Mouse (Mus musculus) limb, embryonic 13.5 days (tissue): ENCODE measurements around the gene Phf13. TPM values are rescaled to one million over a fixed set of nuclear protein-coding genes. Genes with fewer than 3 reads are reported as not detected.

Source experiments
- ATAC-seq: fragments of 200-750 bp; cut with Nextera tagmentation; 2 replicates; pipeline ENCODE4 v1.8.0; 2017; ENCODE audit warnings: low read depth, moderate number of reproducible peaks, moderate TSS enrichment; ENCODE audit not compliant: low FRiP score
- H3K27ac ChIP-seq: fragments of 300-500 bp; sonication (generic); 2 replicates; pipeline ENCODE4 v1.5.1; 2015; ENCODE audit warnings: inconsistent platforms, mild to moderate bottlenecking, moderate library complexity
- H3K27me3 ChIP-seq: fragments of 300-500 bp; sonication (generic); 2 replicates; pipeline ENCODE4 v1.6.1; 2015; ENCODE audit warnings: mild to moderate bottlenecking, inconsistent platforms
- H3K36me3 ChIP-seq: fragments of 300-500 bp; sonication (generic); 2 replicates; pipeline ENCODE4 v1.6.1; 2015; ENCODE audit warnings: inconsistent platforms, mild to moderate bottlenecking, moderate library complexity
- H3K4me1 ChIP-seq: fragments of 300-500 bp; sonication (generic); 2 replicates; pipeline ENCODE4 v1.6.1; 2015; ENCODE audit warnings: inconsistent platforms
- H3K4me2 ChIP-seq: fragments of 300-500 bp; sonication (generic); replicated peaks from 2 replicates; pipeline ENCODE4 v1.6.1; 2015; ENCODE audit warnings: inconsistent platforms, mild to moderate bottlenecking, moderate library complexity
- H3K4me3 ChIP-seq: fragments of 300-500 bp; sonication (generic); 2 replicates; pipeline ENCODE4 v1.5.1; 2015; ENCODE audit warnings: moderate library complexity, mild to moderate bottlenecking, inconsistent platforms
- H3K9ac ChIP-seq: fragments of 300-500 bp; sonication (generic); 2 replicates; pipeline ENCODE4 v1.6.1; 2015; ENCODE audit warnings: mild to moderate bottlenecking, inconsistent platforms
- H3K9me3 ChIP-seq: fragments of 300-500 bp; sonication (generic); 2 replicates; pipeline ENCODE4 v1.6.1; 2016; ENCODE audit warnings: inconsistent platforms
- WGBS: fragments of 180-500 bp; shearing (Covaris S2); methylation state at CpG from one replicate; pipeline ENCODE4 v1.1.7; 2015; 5-methylcytosine and 5-hydroxymethylcytosine counted together
- polyA plus RNA-seq: library from polyadenylated mRNA; unstranded; fragments of >200 nt; fragmentation: Nextera tagmentation; extraction: Ambion mirVana; gene quantifications from 2 replicates; pipeline ENCODE4 v1.2.1, GENCODE M21; 2015

Gene Phf13
- polyA plus RNA-seq, 1 experiment from 2014 or later: 39.2 TPM

DNA sequence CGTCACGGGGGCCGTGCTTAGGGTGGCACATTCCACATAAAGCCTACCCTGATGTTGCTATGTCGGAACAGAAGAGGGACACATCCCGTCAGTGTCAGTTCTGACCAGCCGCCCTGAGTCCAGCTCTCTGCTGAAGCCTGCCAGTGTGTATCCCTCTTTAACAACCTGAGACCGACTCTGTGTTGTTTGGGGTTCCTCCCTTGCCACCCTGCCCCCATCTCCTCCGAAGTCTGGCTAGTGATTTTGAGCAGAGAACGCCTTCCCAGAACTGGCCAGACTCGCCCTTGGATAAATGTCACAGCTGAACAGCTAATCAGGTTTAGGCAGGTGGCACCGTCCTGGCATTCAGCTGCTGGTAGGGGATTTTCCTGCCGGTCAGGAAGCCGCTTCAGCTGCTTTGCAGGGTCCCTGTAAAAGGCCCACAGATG, 14.7 kb upstream of the Phf13 start:
- ATAC-seq: no peak
- 12% methylated on average over 13 of the region's 13 CpGs for WGBS
- H3K27ac ChIP-seq: no peak overlapping the region; the same call in 1 of the 2 replicates

GRCm38 (mm10) chr4:152010091-152010706, 14.1 kb upstream of the Phf13 start:
- WGBS: 3% methylated on average over 10 of the region's 10 CpGs
- H3K4me1 ChIP-seq: peaks cover 39% of the 10 kb centered on the region
- peak overlapping the region; percentile 89; the same call in 1 of the 2 replicates for H3K27ac ChIP-seq

More for the DNA sequence above, 14.7 kb upstream of the Phf13 start:
- H3K9ac ChIP-seq: peak overlapping the region; percentile 83
- no peaks in the 10 kb centered on the region for H3K9me3 ChIP-seq
- H3K36me3 ChIP-seq: peaks cover 36% of the 10 kb centered on the region
- peak overlapping the region; percentile 99 for H3K4me2 ChIP-seq
- H3K4me1 ChIP-seq: peaks cover 39% of the 10 kb centered on the region
- H3K27me3 ChIP-seq: peaks cover 4% of the 10 kb centered on the region
- H3K4me3 ChIP-seq: peak overlapping the region; percentile 84

DNA sequence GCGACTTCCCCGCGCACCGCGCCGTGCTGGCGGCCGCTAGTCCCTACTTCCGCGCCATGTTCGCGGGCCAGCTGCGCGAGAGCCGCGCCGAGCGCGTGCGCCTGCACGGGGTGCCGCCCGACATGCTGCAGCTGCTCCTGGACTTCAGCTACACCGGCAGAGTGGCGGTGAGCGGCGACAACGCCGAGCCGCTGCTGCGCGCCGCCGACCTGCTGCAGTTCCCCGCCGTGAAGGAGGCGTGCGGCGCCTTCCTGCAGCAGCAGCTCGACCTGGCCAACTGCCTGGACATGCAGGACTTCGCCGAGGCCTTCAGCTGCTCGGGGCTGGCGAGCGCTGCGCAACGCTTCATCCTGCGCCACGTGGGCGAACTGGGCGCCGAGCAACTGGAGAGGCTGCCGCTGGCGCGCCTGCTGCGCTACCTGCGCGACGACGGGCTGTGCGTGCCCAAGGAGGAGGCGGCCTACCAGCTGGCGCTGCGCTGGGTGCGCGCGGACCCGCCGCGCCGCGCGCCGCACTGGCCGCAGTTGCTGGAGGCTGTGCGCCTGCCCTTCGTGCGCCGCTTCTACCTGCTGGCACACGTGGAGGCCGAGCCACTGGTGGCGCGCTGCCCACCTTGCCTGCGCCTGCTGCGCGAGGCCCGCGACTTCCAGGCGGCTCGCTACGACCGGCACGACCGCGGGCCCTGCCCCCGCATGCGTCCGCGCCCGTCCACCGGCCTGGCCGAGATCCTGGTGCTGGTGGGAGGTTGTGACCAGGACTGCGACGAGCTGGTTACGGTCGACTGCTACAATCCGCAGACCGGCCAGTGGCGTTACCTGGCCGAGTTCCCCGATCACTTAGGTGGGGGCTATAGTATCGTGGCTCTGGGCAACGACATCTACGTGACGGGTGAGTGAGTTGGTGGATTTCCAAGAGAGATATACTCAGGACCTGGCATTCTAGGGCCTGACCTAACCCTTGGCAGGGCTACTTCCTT, 13.3 kb upstream of the Phf13 start:
- Histone ChIP-seq H3K4me2 (peak overlapping the region; percentile 99), H3K36me3 (peaks cover 23% of the 10 kb centered on the region), H3K9ac (peak overlapping the region; percentile 83), H3K27me3 (peaks cover 4% of the 10 kb centered on the region), H3K4me3 (peak overlapping the region; percentile 84), H3K27ac (peak overlapping the region; percentile 89), H3K4me1 (peaks cover 39% of the 10 kb centered on the region), H3K9me3 (no peaks in the 10 kb centered on the region)
- WGBS: under 1% methylated on average over 114 of the region's 115 CpGs
- peak; percentile 78 for ATAC-seq

More at GRCm38 (mm10) chr4:152010091-152010706, 14.1 kb upstream of the Phf13 start:
- ATAC-seq: peak; percentile 38; the same call in 1 of the 2 replicates
- Histone ChIP-seq H3K36me3 (peaks cover 31% of the 10 kb centered on the region), H3K9ac (peak overlapping the region; percentile 83), H3K4me3 (peak overlapping the region; percentile 84), H3K27me3 (peaks cover 4% of the 10 kb centered on the region), H3K9me3 (no peaks in the 10 kb centered on the region), H3K4me2 (peak overlapping the region; percentile 99)

- Histone ChIP-seq H3K27me3 (peaks cover 4% of the 10 kb centered on the region), H3K9me3 (no peaks in the 10 kb centered on the region), H3K4me2 (peak within 1 kb of the TSS; percentile 99), H3K9ac (peak within 1 kb of the TSS; percentile 83), H3K4me1 (peaks cover 39% of the 10 kb centered on the region), H3K36me3 (peaks cover 16% of the 10 kb centered on the region), H3K27ac (peak within 1 kb of the TSS; percentile 89), H3K4me3 (peak within 1 kb of the TSS; percentile 84)
- ATAC-seq: peak; percentile 90
- under 1% methylated on average over 44 of the region's 45 CpGs for WGBS
These were observed 12.6 kb upstream of the Phf13 start, which contains the start of gene Klhl21 for GRCm38 (mm10) chr4:152008622-152009075. Gene Klhl21 (plus strand): TSS chr4:152008803.

DNA sequence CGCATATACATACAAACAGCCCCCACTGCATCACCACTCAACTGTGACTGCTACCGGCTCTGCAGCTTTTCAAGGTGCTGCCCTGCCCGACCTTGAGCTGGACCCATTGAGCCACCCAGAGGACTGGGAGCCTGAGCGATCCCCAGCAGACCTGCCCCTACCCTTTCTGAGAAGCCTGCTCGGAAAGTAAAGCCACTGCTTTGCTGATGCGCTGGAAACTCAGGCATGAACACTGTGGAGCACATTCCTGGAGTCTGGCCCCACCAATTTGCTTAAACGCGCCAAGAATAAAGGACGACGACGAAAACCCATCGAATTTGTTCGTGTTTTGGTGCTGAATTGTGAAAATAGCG, 12.1 kb upstream of the Phf13 start:
- H3K4me1 ChIP-seq: peaks cover 39% of the 10 kb centered on the region
- peaks cover 4% of the 10 kb centered on the region for H3K27me3 ChIP-seq
- 0% methylated on average over 14 of the region's 14 CpGs for WGBS
- H3K36me3 ChIP-seq: peaks cover 10% of the 10 kb centered on the region
- peak overlapping the region; percentile 99 for H3K4me2 ChIP-seq
- H3K9ac ChIP-seq: peak overlapping the region; percentile 83; the same call in 1 of the 2 replicates
- no peak for ATAC-seq
- H3K27ac ChIP-seq: peak overlapping the region; percentile 52; the same call in 1 of the 2 replicates
- no peaks in the 10 kb centered on the region for H3K9me3 ChIP-seq
- peak overlapping the region; percentile 84 for H3K4me3 ChIP-seq

- peaks cover 4% of the 10 kb centered on the region for H3K27me3 ChIP-seq
- H3K27ac ChIP-seq: peak overlapping the region; percentile 52; the same call in 1 of the 2 replicates
- 5% methylated on average over 8 of the region's 8 CpGs for WGBS
- H3K4me3 ChIP-seq: peak overlapping the region; percentile 84
- H3K36me3 ChIP-seq: peaks cover 5% of the 10 kb centered on the region
- peaks cover 39% of the 10 kb centered on the region for H3K4me1 ChIP-seq
- H3K9ac ChIP-seq: peak overlapping the region; percentile 83
- no peak for ATAC-seq
- no peaks in the 10 kb centered on the region for H3K9me3 ChIP-seq
- H3K4me2 ChIP-seq: peak overlapping the region; percentile 99
These were observed 11.6 kb upstream of the Phf13 start for GRCm38 (mm10) chr4:152007481-152008147.

- H3K27me3 ChIP-seq: peaks cover 4% of the 10 kb centered on the region
- H3K27ac ChIP-seq: no peak overlapping the region
- 29% methylated on average over 3 of the region's 3 CpGs for WGBS
- H3K36me3 ChIP-seq: no peaks in the 10 kb centered on the region
- peaks cover 38% of the 10 kb centered on the region for H3K4me1 ChIP-seq
- ATAC-seq: no peak
- H3K9ac ChIP-seq: no peak overlapping the region
- no peak overlapping the region for H3K4me3 ChIP-seq
- H3K4me2 ChIP-seq: no peak overlapping the region
- H3K9me3 ChIP-seq: no peaks in the 10 kb centered on the region
These were observed 10.8 kb upstream of the Phf13 start for GRCm38 (mm10) chr4:152006812-152007211.

DNA sequence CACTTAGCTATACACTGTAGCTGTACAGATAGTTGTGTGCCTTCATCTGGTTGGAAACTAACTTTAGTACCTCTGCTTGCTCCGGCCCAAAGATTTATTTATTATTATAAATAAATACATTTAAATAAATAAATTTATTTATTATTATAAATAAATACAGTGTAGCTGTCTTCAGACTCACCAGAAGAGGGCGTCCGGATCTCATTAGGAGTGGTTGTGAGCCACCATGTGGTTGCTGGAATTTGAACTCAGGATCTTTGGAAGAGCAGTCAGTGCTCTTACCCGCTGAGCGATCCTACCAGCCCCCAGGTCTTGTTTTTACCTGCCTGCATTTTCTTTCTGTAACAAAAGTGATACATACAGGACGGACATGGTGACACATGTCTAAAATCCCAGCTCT, 10.1 kb upstream of the Phf13 start:
- no peak for ATAC-seq
- H3K9ac ChIP-seq: no peak overlapping the region
- H3K27me3 ChIP-seq: peaks cover 4% of the 10 kb centered on the region

GRCm38 (mm10) chr4:152002063-152002462, 6.0 kb upstream of the Phf13 start:
- Histone ChIP-seq H3K27ac (no peak overlapping the region), H3K4me3 (no peak overlapping the region), H3K36me3 (no peaks in the 10 kb centered on the region), H3K9me3 (no peaks in the 10 kb centered on the region), H3K9ac (no peak overlapping the region), H3K27me3 (no peaks in the 10 kb centered on the region), H3K4me1 (peaks cover 13% of the 10 kb centered on the region), H3K4me2 (no peak overlapping the region)
- no peak for ATAC-seq
- WGBS: 90% methylated on average over 3 of the region's 3 CpGs

More for the DNA sequence above, 10.1 kb upstream of the Phf13 start:
- 78% methylated on average over 6 of the region's 6 CpGs for WGBS
- Histone ChIP-seq H3K36me3 (no peaks in the 10 kb centered on the region), H3K4me2 (no peak overlapping the region), H3K9me3 (no peaks in the 10 kb centered on the region), H3K27ac (no peak overlapping the region), H3K4me1 (peaks cover 31% of the 10 kb centered on the region), H3K4me3 (no peak overlapping the region)

- H3K4me3 ChIP-seq: no peak overlapping the region
- no peak overlapping the region for H3K27ac ChIP-seq
- ATAC-seq: no peak
- no peaks in the 10 kb centered on the region for H3K9me3 ChIP-seq
- no peaks in the 10 kb centered on the region for H3K36me3 ChIP-seq
- H3K9ac ChIP-seq: no peak overlapping the region
- peaks cover 12% of the 10 kb centered on the region for H3K4me1 ChIP-seq
- 57% methylated on average over 4 of the region's 4 CpGs for WGBS
- no peaks in the 10 kb centered on the region for H3K27me3 ChIP-seq
- no peak overlapping the region for H3K4me2 ChIP-seq
These were observed 5.3 kb upstream of the Phf13 start for GRCm38 (mm10) chr4:152001335-152001734.

DNA sequence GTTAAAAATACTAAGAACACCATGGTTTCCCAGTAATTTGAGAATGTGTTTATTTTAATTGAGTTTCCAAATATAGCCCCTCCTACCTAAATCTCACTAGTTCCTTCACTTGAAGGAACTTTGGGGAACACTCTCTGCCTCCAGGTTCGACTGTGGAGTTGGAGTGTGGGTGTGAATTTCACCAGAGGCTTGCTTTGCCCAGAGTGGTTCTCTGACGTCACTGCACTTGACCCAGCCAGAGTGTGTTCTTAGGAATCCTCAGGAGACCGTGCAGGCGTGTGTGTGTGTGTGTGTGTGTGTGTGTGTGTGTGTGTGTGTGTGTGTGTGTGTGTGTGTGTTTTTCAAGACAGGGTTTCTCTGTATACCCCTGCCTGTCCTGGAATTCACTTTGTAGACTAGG, 4.8 kb upstream of the Phf13 start:
- ATAC-seq: no peak
- WGBS: 32% methylated on average over 4 of the region's 4 CpGs
- no peaks in the 10 kb centered on the region for H3K9me3 ChIP-seq

More for the DNA sequence above, 4.8 kb upstream of the Phf13 start:
- no peak overlapping the region for H3K27ac ChIP-seq
- no peak overlapping the region for H3K4me2 ChIP-seq
- no peaks in the 10 kb centered on the region for H3K36me3 ChIP-seq
- H3K4me1 ChIP-seq: peaks cover 12% of the 10 kb centered on the region
- H3K9ac ChIP-seq: no peak overlapping the region
- H3K4me3 ChIP-seq: no peak overlapping the region
- no peaks in the 10 kb centered on the region for H3K27me3 ChIP-seq
